Mouse (Mus musculus) cerebellum, adult 11 months (tissue): ENCODE measurements around the gene Nbea.

Experiments
- DNase-seq: peaks from one replicate; pipeline ENCODE4 v3.0.0; 2022

Nbea gene

DNA sequence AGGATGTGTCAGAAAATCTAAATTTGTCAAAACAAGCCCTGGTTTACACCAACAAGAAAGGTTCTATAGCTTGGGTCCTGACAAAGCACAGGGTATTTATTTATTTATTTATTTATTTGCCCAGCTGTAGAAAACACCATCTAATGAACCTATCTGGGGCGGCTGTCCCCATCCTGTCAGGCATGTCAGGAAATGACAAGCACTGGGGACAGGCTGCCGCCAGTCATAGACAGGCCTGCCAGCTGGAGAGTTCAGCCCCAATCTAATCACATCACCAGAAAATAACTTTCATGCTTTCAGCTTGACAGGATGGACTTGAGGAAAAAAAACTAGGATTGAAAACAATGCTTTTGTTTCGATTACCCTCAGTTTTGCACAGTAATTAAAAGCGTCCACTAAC lies 440.8 kb downstream of the Nbea start:
- no peak for DNase-seq

DNA sequence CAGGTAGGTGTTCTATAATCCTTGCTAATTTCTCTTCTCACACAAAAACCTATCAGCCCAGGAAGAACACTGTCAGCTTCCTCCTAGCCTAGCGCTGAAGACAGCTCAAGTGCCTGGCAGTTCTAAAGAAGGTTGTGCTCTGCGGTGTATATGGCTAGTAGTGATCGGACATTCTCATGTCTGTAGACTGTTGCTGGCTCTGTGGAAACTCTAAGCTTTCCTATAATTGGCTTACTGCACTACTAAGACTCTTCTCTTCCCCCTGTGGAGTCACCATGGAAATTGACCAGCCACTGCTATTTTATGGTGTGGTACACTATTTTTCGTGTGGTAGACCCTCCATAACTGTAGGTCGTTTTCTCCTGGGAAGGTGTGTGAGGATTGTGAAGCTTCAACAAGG lies 441.3 kb downstream of the Nbea start:
- DNase-seq, result no peak

DNA sequence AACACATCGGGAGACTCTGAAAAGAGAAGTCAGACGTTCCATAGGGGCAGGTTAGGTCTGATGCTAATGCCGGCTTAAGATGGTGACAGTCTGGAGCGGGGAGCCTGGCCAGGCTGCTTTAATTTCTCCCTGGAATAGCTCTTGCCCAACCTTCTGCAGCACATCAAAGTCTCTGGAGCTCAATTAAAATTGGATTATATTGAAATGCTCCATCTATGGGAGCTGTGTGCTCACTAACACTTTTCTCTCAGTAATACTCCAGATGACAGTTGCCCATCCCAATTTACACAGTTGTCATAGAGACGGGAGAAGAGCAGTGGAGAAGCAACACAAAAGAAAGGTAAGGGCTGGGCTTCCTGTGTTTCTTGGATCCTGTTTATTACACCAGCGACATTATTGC lies 442.1 kb downstream of the Nbea start:
- no peak for DNase-seq

DNA sequence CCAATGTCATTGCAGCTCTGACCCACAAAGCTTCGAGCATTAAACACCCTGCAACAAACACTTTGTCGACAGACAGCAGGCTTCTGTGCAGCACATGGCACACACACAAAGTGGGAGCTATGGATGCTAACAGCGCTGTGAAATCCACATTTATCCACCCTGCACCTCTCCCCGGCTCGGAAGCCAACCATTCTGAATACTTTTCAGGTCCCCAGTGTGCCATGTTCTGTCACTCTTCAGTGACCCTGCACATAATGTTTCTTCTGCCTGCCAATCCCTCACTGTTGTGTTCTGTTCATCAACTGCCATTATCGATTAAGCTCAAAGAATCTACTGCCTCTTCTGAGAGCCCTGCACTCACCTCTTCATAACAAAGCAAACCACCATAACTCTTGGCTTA lies 449.8 kb downstream of the Nbea start:
- no peak for DNase-seq

DNA sequence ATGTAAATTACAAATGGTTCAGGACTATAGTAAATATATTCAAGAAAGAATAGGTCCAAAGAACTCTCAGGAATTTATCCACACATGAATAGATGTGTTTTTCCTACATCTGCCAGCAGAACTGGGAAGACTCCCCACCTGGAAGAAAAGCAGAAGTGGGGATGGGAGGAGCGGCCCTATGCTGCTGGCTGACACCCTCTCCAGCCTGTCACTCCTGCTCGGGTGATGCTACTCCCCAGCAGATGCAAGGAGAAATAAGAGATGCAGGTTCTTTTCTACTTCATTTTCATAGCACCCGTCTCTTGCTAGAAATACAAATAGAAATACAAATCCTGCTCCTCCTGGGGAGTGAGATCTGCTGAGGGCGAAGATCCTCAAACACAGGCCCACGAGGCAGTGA lies 453.0 kb downstream of the Nbea start:
- DNase-seq, result no peak

DNA sequence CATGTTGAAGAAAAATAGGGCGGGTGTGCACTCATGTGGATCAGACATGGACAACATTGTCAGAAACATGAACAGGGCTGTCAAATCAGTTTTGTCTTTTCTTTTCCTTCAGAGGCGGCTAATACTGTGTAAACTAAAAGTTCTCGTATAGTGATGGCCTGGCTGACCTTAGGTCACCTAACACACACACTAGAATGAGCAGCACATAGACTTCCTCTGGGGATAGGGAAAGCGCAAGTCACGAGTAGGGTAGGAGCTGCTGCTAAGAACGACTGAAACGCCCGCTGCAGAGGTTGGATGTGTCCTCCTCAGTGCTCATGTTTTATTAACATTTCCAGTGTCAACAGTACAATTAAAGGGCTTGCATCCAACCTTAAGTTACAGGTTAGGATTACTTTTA lies 453.4 kb downstream of the Nbea start:
- DNase-seq, result no peak

DNA sequence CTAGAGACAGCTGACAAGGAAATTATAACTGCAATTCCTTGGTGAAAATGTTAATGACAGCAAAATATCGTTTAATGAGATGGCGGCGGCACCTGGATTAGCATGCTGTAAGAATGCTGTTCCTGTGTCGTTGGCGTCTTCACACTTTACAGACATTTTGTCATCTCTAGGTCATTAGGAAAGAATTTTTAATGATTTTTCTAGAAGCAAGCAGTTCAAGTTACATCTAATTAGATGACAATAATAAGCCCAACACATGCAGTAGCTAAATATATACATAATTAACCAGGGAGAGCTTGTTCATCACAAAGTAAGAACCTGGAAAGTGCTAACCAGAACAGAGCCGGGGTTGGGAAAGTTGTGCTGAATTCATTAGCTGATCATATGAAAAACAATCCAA lies 469.2 kb downstream of the Nbea start:
- no peak for DNase-seq

DNA sequence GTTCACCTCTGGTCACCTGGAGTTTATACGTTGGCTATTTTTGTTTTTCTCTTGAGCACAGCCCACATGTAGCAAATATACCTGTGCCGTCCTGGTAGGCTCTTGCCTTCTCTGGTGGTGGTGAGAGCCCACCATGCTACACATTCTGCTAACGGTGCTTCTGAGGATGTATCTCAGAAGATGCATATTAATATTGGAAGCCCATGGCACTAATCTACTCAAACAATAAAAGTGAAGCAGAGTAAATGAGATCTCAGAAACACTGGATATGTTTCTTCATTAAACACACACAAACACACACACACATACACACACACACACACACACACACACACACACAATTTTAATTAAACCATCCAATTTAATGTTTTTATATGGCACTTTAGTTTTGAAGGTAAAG lies 469.6 kb downstream of the Nbea start:
- no peak for DNase-seq

DNA sequence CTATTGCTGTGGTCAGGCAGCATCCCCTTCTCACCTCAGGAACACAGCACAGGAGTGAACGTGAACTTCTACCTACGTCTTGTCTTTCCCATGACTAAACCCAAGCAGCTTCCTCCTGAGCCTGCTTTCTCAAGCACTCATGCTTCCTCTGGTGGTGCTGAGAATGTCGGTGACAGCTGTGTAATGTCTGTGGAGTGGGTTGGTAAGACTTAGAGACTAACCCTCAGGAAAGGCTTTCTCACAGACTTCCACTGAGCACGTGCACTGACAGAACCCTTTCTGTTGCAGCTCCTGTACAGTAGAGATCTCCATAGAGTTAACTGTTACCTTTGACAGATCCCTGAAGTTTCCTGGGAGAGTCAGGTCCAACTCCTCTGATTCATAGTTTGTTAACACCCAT lies 473.2 kb downstream of the Nbea start:
- DNase-seq, result no peak

DNA sequence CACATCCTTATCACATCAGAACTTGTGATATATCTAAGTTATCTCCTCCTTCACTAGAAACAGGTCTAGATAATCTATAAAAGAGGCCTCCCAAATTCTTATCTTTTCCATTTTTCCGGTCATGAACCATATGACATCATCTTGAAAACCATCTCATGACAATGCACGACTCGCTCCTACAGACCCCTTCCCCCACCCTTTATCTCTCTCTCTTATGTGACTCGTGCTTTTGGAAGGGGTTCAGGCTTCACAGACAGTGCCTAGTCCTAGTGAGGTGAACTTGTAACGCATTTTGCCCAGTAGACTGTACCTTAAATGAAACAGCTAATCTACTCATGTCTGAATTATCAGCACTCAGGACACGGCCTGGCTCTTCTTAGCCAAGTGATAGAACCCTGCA lies 481.9 kb downstream of the Nbea start:
- DNase-seq, result no peak

DNA sequence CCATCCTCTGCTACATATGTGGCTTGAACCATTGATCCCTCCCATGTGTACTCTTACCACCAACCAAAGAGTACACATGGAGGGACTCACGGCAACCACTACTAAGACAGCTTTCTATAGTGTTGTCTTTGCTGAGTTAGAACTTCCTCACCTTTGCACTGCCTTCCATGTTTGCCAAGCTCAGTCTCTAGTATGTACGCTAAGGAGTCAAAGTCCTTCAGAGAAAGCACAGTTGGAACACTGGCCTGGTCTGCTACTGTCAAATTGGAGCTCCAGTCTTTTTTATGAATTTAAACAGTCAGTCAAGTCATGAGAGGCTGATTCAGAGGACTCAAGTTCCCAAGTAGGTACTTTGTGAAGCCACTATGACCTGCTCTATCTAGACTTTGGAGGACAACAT lies 486.3 kb downstream of the Nbea start:
- no peak for DNase-seq

DNA sequence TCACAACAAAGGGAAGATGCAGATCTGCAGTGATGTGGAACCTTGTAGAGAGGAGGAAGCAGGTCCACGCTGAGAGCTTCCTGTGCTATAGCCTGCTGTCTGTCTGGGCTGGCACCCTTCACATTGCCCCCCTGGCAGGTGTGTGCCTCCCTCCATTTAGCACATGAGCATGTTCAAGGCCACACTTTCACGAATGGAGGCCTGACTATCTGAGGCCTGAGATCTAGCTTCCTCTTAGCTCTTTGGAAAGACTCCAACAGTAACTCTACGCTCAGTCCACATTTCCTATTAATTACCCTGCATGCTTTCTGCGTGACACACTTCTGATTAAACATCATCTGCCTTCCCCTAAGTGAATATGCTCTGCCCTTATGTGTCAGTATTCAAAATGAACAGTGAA lies 490.4 kb downstream of the Nbea start:
- no peak for DNase-seq

DNA sequence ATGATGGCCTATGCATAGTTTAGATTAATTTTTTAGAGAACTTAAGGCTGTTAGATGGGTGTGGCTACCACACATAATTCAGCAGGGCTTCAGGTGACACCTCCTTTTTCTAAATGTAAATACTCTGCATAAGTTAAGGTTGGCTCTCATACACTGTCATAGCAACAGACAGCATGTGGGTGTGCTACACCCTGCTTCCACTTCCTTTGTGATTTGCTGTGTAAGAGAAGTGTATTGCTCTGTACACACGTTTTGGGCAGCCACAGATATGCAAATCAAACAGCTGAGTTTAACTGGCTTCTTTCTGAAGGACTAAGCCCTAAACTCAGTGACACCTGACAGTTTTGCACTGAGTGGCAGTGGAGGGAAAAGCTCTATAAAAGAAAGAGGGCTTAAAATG lies 495.4 kb downstream of the Nbea start:
- DNase-seq, result no peak

DNA sequence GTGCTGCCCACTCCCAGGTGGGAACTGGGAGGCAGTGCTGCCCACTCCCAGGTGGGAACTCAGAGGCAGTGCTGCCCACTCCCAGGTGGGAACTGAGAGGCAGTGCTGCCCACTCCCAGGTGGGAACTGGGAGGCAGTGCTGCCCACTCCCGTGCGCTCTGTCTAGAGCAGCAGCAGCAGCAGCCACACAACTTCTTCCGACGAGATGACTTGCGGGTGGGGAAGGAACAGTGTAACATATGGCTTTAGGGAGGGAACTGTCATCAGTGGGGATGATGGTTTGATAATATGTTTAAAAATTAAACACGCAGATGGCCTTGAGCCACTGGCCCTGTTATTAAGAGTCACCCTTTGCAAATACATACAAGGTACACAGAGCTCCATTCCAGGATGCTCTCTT lies 496.5 kb downstream of the Nbea start:
- DNase-seq, result no peak

DNA sequence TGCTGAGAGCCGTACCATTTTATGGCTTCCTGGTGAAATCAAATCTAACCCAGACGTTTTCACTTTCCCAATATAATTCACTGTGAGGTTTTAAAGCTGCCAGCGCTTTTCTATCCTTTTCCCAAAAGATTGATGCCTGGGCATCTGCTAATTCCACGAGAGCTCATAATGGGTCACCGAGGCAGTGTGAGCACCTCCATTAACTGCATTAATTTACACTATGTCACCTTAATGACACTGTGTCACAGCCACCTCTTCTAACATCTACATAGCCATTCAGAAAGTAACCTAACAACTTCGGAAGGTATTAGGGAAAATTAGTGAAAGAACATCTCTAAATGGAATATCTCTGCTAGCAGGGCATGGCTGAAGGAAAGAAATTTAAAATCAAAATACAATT lies 497.9 kb downstream of the Nbea start:
- DNase-seq, result no peak

DNA sequence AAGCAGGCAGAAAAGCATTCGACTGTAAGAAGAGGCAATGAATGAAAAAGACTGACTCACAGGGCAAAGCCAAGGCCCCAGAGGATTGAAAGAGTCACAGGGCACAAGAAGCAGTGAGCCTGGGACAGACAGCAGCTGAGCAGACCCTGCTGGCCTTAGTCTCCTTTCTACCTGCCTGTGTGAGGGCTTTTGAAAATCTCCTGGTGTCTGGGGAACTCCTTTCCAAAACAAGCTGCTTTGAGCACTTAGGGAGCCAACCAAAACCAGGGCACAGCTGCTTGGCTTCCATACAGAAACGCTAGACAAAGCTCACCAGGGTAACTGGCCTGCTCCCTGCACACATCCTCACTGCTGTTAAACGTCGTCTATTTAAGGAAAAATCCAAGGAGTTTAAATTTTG lies 498.6 kb downstream of the Nbea start:
- DNase-seq, result no peak

DNA sequence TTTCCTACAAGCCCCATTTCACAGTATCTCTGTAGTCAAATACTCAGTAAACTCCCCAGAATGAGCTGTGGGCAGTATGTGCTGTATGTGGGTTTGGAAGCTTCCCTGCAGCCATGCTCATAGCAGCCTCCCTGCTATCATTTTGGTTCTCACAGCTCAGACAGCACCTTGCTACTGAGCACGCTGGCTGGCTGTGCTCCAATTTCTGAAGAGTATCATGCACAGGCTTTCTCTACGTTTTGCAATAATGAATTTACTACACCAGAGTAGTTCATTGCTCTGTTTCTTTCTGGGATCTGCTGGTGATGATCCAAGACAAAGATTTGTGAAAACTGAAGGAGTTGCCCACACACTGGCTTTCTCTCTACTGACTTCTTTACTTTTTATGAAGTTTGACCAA lies 505.8 kb downstream of the Nbea start:
- no peak for DNase-seq

DNA sequence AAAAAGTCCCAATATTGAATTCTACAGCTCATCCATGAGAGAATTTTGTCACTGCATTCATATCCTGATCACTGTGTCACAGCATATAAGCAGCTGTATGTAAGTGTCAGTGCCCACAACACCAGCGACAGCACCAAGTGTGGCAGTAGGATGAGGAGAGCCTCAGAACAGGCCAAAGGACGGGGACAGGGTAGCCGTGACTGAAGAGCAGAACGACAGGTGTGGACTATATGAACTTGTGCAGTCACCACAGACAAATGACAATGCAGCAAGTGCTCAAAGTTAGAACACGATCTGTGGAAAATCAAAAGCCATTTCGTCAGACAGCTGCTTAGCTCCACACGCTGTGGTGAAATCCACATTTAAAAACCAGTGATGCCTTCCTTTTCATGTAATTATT lies 509.3 kb downstream of the Nbea start:
- DNase-seq, result no peak

DNA sequence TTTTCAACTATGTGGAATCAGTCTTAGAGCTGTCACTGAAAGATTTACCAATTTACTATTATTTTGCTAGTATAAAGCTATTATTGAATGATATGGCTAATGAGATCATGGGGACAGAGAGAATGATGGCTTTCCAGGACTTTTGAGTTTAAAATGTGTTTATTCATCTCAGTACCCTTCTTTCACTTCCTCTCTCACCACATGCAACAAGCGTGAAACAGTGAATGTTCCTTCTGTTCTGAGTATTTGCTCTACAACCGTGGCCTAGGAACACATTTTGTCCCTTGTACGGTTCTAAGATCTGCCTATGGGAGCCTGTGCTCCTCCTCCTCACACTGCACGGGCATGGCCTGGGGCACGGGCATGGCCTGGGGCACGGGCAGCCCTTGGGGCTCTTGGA lies 516.5 kb downstream of the Nbea start:
- DNase-seq, result no peak

DNA sequence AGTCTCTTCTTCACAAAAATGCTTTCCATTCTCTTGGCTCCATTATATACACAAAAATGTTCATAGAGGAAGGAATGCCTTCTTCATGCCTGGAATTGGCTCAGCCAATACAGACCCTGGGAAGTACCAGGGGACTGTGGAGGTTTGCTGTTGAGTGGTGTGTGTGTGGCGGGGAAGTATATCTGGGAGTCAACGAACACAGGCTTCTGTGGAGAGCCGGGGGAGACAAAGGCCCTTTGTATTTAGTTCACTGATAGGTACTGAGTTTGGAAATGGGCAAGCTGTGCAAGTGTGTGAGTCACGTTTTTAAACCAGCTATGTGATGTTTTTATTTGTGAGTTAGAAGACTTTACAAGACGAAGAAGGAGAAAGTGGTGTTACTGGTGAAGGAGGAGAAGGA lies 517.6 kb downstream of the Nbea start:
- DNase-seq, result no peak

DNA sequence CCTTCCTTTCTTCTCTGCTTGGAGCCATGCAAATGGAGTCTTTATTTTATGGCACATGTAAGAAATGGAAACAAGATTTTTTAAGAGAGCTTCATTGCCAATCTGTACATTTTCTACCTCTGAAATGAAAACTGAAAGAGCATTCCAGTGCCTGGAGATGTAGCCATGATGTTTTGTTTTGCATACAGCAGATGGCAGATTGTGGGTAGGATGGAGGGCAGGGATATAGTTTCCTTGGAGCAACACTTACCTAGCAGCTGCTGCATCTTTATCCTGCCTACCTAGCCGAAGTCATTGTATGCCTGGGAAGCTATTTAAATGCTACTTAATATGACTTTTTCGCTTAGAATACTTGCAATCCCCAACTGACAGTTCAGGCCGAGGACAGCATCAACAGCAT lies 518.8 kb downstream of the Nbea start:
- no peak for DNase-seq

DNA sequence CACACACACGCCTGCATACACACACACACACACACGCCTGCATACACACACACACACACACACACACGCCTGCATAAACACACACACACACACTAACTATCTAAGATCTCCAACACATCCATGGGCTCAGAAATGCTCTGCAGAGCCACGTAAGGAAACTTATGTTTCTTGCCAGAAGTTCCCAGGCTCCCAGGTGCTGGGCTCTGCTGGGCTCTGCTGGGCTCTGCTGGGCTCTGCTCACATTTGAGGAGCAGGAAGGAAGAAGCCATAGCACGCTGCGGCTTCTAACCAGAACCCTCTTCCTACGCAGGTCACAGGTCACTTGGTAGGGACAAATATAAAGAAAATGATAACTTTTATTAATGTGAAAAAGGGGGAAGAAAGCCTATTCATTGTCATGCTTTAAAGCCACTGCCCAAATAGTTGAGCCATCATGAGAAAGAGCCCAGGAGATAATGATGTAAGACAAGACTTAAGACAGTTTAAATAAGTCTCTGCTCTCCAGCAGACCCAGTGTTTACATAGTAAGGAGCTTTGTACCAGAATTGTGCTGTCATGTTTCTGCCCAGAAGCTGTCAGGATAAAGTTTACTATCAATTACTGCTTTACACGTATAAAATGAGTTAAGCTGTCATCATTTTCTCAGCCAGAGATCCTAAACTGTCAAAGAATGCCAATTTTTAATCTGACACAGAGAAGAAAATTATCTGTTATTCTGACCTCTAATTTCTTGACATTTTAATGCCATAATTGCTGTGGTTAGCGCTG lies 521.6 kb downstream of the Nbea start:
- no peak for DNase-seq

DNA sequence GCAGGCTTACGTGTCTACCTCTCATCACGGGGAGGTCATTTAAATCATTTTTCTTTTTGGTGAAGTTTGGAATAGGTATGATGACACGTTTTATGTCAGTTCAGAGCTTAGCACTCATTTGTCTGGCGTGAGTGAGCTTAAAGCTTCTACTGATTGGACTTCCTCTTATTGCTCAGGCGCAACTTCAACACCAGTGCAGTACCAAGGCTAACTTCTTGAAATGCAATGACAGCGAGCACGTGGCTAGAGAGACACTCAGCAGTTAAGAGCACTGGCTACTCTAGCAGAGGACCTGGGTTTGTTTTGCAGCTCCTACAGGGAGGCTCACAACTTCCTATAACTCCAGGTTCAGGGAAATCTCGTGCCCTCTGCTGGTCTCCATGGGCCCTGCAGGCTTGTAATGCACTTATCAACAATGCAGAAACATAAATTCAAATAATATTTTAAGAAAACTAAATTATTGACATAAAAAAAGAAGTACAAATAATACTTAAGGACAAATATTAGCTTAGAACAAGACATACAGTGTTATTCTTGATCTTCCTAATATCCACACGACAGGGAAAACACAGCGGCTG lies 523.2 kb downstream of the Nbea start:
- no peak for DNase-seq

DNA sequence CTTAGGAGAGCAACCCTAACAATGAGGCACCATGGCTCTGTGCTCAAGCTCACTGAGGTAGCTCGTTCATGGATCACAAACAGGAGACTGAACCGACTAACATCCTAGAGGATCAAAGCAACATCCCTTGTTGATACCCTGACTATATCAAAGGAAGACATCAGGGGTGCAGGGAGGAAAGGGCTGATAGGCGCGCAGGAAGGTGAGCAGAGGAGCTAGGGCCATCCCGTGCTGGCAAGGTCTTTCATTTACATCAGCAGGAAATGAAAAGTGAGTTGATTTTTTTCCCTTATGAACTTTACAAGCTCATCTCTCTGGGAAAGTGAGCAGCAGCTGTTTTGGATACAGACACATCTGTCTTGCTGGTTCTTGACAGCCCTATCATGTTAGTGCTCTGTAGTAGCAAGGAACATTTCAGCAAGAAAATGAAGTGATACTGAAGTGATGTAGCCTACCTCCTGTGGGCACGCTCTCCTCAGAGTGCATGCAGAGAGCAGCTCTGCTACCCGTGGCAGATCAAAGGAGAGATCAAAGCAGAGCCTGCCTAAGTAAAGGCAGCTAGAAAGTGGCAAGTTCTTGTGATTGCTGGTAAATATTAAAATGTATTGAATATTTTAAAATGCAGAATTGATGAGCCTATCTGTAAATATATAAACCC lies 523.8 kb downstream of the Nbea start:
- DNase-seq, result no peak

DNA sequence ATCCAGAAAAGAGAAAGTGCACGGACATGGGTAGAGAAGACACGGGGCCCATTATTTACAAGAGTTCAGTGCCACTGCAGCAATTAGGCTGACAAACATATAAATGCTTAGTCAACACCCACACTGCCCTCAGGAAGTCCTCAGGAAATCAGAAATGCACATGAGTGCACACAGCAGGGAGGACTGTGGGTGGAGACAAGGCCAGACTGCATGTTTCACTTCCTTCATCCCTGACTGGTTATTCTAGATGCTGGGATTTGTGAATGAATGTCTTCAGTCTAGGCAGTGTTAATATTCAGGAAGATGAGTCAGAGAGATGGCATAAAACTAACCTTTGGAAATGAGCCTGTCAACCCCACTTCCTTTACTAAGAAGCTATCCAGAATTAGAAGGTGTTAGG lies 531.2 kb downstream of the Nbea start:
- no peak for DNase-seq
